Mouse (Mus musculus): ENCODE measurements around the gene Lrp8.

Gene Lrp8

DNA sequence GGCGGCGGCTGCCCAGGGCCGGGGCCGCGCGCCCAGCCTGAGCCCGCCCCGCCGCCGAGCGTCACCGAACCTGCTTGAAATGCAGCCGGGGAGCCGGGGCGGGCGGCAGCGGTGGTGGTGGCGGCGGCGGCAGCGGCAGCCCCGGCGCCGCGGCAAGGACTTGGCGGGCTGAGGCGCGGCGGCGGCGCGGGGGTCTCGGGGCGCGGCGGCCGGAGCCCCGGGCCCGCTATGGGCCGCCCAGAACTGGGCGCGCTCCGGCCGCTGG is at the start of gene Lrp8:
Gene Lrp8, plus strand, starts transcription at position 77 of the 265 bp plus-strand sequence.
- no peak for DNase-seq

DNA sequence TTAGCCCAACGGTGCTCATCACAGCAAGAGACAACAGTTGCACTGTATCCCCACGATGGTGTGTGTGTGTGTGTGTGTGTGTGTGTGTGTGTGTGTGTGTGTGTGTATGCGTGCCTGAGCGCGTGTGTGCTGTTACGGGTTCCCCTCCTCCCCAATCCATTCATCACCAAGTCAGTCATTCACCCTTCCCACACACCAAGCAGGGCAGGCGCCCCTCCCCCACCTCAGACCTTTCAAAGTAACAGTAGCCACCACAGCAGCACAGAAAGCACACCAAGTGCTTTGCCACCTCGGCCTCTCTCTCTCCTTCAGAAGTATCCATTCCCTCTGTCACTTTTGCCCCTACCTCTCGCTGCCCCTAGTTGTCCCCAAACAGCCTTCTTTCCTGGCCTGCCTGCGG is 45.8 kb upstream of the Lrp8 start:
- DNase-seq, result no peak

DNA sequence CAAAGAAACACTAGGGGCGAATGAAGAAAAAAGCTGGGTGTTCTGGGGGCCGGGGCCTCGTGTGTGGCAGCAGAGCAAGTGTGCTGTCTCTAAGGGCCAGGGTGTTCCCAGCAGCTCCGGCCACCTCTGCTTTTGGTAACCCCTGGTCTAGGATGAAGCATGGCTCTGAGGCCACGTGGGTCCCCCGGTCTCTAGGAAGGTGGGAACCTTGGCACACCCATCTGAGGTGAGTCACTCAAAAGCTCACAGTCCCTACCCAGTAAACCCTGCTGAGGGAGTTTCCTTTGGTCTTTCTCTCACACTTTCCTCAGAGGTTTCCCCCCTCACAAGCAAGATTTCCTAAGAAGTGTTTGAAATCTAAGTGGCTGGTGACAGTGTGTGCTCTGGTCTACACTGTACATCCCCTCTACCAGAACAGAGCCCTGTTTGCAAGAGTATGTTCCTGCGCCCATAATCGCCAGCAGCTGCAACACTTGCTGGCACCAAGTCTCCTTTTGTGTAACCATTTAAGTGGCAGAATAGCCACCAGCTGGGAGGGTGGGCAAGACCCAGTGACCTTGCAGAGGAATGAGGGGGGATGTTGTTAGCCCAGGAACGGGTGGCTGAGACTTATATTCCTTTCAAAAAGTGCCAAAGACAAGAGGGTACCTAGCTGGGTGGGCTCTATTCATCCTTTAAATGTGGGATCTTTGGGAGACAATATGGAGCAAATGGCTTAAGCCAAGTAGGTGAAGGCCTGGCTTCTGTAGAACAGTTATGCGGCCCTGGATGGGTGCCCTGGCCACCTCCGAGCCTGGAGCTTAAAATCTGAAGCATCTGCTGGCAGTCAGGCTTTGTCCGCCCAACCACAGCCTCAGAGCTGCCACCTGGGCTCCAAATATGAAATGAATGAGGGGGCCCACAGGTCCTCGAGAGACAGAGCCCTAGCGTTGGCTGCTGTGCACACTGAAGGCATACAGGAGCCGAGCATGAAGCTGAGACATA is 44.3 kb upstream of the Lrp8 start:
- DNase-seq, result no peak

DNA sequence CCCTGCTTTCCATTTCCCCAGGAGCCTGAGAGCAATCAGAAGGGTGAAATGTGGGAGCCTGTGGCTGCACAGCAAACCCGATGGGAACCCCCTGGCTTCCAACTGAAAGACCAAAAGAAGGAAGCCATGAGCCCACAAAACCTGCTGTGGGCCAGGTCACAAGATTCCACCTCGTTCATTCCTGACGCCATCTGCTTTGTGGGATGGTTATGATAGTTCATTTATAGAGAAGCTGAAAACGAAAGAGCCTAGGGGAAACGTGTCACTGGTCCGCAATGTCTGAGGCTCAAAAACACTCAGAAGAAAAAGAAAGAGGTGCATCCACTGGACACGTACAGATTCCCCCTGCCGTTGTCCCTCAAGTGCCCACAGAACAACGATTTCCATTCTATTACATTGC is 43.1 kb upstream of the Lrp8 start:
- no peak for DNase-seq

DNA sequence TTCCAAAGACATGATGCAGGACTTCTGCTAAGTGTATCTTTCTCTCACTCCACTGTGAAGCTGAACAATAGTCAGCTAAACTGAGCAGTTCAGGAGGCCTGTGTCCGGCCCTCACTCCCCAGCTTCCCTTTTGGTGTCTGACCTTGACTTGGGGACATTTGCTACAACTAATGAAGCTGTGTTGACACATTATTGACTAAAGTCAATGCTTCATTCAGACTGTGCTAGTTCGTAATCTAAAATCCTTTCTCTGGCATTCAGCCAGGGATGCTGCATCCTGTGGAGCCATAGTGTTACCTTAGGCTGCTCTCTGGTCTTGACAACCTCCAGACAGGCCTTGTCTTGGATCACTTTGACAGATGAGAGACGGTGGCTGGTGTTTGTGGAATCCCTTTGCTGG is 39.1 kb upstream of the Lrp8 start:
- no peak for DNase-seq

DNA sequence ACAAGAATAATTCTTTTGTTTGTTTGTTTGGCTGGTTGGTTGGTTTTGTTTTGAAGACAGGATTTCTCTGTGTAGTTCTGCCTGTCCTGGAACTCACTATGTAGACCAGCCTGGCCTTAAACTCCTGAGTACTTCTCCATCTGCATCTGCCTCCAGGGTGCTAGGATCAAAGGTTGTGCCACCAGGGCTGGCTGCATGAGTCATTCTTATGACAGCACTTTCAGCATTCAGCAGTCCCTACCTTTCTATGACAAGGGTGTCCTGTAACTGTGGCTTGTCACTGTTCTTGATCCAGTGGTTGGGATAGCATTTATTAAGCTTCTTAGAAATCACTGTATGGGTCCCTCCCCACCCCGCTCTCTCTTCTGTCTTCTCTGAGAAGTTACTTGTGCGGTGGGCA is 38.5 kb upstream of the Lrp8 start:
- DNase-seq, result no peak

DNA sequence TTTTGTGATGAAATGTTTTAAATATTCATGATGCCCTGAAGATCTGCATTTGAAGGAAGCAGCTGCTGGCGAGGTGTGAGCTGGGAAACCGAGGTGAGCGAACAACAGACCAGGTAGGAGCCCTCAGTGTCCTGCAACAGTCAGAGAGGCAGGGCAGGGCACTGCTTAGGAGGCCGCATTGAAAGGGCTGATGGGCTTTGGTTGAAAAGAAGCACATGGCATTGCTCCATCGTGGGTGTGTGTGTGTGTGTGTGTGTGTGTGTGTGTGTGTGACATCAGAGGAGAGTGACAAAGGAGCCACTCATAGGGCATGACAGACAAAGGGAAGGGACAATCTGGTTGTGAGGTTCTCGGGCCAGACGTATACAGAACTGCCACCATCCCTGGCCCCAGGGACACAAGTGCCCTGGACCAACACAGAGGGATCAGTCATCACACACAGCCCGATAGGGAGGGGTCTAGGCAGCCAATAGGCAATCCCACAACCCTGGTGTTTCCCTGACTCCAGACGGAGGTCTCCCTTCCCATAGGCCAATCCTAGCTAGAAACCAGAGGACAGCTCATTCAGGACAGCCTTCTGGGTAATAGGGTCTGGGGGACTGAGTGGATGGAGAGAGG is 36.8 kb upstream of the Lrp8 start:
- DNase-seq, result no peak

DNA sequence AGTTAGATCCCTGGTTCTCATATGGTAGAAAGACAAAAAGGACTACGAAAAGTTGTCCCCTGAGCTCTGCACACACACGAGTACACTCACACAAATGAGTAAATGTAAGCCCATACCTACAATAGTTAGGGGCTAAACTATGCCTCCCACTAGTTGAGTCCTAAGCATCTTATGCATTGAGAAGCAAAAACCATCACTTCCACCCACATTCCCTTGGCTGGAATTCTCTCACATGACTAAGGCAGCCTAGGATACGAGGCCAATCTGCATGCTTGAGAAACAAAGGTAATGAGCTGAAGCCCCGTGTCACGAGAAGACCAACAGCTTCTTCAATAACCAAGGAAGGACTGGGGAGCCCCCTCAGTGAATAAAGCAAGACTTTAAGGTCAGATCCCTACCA is 35.9 kb upstream of the Lrp8 start:
- no peak for DNase-seq

DNA sequence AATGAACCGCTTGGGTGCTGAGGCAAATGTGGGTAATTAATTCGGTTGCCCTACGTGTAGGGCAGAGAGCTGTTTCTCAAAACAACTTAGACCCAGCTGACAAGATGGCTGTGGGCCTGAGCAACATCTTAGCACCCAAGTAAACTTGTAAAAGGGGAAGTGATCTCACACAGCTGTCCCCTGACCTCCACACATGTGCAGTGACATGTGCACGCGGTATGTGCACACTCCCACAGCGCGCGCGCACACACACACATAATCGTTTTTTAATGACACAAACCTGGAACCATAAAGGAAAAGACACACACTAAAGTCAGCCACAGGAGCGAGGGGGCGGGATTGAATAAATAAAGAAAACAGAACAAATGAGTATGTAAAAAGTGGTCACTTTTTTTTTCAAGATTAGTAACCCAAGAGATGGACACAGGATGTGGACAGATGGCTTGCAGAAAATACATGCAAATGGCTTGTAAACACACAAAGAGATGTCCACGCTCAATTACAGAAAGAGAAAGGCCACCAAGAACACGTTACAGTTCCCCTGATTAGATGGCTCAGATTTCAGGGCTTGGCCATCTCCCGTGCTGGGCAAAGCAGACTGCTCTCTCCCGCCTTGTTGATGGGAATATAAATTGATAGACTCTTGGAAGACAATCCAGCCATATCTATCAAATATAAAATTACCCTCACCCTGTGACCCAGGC is 29.8 kb upstream of the Lrp8 start:
- no peak for DNase-seq

DNA sequence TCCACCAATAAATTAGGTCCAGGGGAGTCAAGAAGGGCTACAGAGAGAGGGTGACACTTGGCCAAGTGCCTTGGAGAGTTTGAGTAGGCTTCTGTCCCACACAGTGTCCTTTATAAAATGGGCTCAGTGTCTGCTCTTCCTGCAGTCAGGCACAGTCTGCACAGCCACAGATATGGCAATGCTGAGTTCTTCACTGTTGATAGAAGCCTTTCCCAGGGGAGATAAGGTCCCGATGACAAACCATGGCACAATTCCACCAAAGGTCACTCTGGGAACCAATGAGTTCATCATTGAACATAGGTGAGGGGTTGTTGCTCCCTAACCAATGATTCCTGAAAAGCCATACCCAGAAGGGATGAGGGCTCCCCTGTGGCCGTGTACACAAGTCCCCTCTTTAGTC is 27.2 kb upstream of the Lrp8 start:
- no peak for DNase-seq

DNA sequence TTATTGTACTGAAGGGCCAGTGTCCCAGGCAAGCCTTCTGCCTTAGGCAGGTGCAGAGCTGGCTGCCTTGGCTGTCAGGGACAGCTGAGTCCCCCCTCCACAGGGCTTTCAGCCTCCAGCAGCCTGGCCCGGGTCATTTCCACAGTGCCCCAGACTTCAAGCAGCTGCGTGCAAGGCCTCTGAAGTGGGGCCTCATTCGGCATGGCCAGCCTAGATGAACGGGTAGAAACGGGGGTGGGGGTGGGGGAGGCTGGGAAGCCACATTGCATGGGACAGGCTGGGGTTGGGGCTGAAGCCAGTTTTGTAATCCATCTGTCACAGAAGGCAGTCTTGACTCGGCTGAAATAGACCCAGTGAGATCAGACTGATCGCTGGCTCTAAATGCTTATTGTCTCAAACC is 26.4 kb upstream of the Lrp8 start:
- DNase-seq, result no peak

DNA sequence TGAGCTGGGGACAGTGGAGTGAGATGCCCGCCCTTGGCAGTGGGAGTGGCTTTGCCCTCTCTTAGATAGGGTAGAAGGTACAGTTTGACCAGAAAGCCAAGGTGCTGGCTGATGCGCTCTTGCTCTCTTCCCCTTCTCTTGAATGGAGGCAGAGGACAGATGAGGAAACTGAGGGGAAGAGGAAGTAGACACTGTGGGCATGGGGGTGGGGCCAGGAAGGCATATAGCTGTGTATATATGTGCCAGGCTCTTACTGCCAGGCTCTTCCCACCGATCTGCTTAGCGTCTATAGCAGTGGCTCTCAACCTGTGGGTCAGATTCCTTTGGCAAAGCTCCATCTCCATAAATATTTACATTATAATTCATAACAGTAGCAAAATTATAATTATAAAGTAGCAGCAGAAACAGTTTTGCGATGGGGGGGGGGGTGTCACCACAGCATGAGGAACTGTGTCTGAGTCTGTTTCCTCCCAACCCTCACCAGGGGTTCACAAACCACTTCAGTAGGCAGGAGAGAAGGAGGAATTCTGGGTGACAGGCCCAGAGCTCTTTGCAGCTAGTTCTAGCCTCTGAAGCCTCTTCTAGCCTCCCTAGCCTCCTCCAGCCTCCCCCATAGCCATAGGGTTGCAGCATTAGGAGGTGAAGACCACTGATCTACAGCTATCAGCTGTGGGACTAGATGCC is 24.9 kb upstream of the Lrp8 start:
- no peak for DNase-seq

DNA sequence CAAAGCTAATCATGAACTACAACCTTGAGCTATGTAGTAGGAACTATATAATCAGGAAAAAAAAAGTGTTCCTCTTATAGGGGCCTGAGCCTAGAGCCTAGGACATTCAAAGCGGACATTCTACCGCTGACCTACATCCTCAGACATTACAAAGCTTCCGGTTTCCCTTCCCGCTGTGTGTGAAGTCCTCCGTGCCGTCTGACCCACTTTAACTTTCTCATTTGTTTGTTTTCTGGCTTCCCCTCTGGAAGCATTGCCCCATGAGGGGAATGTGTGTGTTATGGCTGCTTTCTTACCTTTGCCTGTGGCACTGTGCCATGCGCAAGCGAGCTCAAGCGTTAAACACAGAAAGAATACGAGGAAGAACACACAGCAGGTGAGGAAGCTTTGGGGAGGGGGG is 18.5 kb upstream of the Lrp8 start:
- no peak for DNase-seq

DNA sequence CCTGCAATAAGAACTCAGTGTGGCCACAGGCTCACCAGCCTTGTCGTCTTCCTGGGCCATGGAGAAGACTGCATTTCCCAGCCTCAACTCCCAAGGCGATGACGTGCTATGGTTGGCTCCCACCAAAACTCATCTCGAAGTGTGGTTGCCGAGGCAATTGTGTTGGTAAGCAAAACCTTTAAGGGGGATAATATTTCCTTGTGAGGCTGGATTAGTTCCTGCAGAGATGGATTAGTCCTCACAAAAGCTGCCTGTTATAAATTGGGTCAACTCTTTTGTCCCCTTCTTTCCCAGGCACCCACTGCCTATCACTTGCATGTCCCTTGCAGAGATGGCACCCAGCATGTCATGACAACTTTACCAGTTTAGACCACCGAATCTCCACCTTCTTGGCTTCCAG is 13.2 kb upstream of the Lrp8 start:
- DNase-seq, result no peak

DNA sequence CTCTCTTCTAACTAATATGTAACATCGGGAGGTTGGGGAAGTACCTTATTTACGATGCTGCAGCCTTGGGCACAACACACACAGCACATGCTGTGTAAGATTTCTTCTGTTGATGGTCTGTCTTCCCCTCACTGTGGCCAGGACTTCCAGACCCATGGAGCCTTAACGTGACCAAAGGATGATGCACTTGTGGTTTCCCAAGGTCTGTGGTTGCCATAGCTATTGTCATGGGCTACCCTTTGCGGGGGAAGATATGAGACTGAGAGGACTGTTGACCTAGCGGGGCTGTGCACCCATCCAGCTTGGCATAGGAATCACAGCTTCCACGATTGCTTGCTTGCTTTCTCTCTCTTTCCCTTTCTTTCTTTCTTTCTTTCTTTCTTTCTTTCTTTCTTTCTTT is 1.3 kb upstream of the Lrp8 start:
- DNase-seq, result no peak

DNA sequence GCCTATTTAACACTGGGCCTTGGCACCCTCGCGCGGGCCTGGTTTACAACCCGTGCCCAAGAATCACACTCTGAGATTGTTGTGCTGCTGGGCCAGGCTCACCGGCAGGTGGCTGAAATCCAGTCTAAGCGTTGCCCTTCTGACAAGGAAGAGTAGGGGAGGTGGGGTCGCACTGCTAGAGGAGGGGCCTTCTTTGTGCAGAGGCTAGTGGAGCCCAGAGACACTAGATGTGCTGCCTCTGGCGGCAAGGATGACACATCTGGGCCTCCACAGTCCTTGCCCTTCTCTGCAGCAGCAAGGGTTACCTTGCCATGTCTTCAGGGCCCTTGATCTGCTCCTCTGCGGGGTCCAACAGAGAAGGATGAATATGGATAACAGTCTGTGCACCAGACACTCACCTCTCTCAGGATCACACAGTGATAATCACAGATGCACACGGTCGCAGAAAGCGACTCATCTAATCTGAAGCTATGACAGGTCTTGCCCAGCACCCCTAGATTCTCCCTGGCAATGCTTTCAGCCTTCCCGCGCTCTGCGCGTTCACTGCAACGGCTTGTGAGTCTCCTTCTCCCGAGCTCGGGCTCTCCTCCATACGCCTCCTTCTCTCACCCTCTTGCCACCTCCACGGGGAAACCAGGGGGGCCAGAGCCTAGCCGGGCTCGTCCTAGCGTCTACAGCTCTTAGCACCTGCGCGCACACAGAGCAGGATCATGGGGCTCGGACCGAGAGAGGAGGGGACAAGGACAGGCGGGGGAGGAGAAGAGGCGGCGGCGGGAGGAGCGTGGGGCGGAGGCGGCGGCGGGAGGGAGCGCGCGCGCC is 486 bp upstream of the Lrp8 start:
- peak; percentile 47 to 65 for DNase-seq

DNA sequence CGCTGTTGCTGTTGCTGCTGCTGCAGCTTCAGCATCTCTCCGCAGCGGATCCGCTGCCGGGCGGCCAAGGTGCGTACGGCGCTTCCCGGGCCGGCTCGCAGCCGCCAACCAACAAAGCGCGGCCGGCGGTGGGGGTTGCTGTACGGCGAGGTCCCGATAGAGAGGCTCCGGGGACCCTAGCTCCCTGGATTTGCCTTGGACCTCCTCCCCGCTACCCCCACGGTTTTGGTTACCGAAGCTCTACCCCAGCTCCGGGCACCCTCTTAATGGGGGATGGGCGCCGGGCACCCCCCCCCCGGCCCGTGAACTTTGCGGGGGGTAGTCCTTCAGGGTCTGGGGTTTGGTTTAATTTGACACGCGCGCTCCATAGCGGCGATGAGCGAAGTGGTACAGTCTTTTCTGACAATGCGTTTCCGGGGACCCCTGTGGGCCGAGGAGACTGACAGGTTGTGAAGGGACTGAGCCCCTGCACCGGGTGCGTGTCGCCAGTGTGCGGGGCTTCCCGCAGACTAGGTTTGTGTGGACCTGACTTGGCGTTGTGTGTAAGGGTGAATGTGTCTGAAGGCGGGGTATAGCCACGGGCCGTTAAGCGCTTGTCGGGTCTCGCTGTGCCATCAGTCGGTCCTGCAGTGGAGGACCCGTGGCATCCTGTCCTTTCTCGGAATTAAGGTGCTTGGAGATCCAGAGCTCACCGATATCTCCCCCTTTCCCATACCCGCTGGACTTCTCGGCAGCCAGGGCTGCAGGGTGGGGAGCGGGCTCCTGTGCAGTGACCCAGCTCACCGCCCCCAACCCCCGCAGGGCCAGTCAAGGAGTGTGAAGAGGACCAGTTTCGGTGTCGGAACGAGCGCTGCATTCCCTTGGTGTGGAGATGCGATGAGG is 630 bp downstream of the Lrp8 start:
- DNase-seq, result peak in 1 of 2 experiments; percentile 4

DNA sequence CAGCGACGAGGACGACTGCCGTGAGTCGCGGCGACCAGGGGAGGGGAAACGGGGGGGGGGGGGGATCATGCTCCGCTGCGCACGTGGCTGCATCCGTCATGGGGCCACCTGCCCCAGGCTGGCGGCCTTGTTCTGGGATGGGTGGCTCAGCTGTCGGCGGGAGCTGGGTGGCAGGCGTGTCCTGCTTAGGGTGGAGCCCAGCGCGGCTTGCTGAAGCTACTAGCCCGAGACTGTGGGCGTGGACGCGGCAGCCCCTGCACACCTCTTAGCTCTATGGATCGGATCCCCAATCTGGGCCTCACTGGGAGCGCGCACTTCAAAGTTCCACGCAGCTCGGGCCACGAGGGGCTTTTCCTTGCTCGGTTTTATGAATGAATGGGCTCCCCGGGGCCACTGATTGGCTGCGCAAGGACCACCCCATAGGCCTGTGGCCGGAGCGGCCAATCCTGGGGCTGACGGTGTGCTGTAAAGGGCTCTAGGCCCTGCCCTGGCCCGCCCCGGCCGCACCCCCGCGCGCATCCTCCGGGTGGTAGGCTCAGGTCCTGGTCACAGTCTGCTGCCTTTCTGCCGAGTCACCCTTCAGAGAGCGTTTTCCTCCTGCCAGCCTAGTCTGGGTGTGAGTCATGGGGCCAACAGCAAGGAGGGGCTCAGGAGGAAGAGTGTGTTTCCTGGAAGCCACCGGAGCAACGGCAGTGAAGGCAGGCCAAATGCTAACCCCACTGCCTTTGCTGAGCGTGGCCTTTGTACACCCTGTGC is 1.5 kb downstream of the Lrp8 start:
- peak; percentile 66 to 70 for DNase-seq

DNA sequence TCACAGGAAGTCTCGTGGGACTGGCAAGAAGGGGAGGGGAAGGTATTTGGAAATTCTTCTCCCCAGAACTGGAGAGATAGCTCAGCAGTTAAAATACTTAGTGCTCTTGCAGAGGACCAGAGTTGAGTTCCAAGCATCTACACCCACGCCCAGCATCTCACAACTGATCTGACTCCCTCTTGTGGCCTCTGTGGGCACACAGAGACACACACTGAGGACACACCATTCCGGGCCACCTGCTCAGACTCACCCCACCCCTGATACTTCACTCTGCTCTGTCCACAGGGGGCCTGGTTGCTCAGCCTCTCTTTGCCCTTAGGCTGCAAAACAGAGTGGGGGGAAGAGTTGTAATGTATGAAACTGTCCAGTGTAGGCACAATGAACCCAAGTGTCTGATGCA is 3.4 kb downstream of the Lrp8 start:
- DNase-seq, result no peak

DNA sequence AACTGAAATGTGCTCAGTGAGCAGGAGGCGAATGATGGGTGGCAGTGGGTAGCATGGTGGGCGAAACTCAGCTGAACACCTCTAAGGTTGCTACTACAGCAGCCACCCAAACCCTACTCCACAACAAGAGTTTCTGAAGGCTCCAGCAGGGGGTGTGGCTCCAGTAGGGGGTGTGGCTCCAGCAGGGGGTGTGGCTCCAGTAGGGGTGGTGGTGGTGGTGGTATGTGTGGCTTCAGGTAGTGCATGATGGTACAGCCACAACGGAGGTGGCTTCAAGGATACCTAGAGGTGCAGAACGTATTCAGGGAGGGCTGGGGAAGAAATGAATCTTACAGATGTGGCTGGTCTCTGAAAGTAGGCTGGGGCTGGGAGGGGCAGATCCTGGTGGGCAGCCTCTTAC is 5.7 kb downstream of the Lrp8 start:
- no peak for DNase-seq

DNA sequence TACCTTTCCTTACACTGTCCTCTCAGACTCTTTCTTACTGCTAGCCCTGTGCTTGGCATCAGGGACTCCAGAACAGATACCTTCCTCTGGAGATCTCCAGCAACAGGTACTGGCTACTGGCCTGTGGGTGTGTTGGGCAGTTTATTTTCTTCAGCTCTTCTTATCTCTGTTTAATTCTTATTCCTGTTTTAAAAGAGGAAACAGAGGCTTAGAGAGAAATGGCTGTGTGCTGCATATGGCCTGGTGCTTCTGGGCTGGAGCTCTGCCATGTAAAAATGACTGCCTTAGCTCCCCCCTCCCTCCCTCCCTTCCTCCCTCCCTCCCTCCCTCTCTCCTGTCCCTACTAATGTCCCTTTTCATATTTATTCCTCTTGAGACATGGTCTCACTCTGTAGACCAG is 6.6 kb downstream of the Lrp8 start:
- no peak for DNase-seq

Data from kidney, adult 8-10 months (tissue).